Mouse (Mus musculus): ENCODE measurements around the gene Melk. TPM values are rescaled to one million over a fixed set of nuclear protein-coding genes. Genes with fewer than 3 reads are reported as not detected.

Melk gene
- polyA plus RNA-seq (2012; rRNA removed): 0.79 and 1.0 TPM in 2 replicates

- no peak for TF ChIP-seq CTCF (IDR thresholded peaks at IDR 0.05; ENCODE audit: extremely low read depth, insufficient read depth, low read length)
- no peak for TF ChIP-seq POLR2A (IDR thresholded peaks at IDR 0.05; ENCODE audit: extremely low read depth, insufficient read depth, low read length)
- Histone ChIP-seq H3K4me3 (ENCODE audit: insufficient read depth, low read length) (peak within 1 kb of the TSS; percentile 35), H3K27ac (ENCODE audit: insufficient read depth, low read length) (no peak within 1 kb of the TSS), H3K4me1 (ENCODE audit: control insufficient read depth, insufficient read depth, low read length) (no peaks in the 10 kb centered on the region)
Measured at GRCm38 (mm10) chr4:44300781-44301750, at the start of gene Melk. Gene Melk, plus strand, starts transcription at chr4:44300876.

- TF ChIP-seq CTCF (IDR thresholded peaks at IDR 0.05; ENCODE audit: extremely low read depth, insufficient read depth, low read length): no peak
- TF ChIP-seq POLR2A (IDR thresholded peaks at IDR 0.05; ENCODE audit: extremely low read depth, insufficient read depth, low read length): no peak
- no peak overlapping the region for H3K4me3 ChIP-seq (ENCODE audit: insufficient read depth, low read length)
- peaks cover 4% of the 10 kb centered on the region for H3K4me1 ChIP-seq (ENCODE audit: control insufficient read depth, insufficient read depth, low read length)
- peak overlapping the region; percentile 94; the same call in 1 of the 2 replicates for H3K27ac ChIP-seq (ENCODE audit: insufficient read depth, low read length)
Measured at GRCm38 (mm10) chr4:44251521-44251920, 49.2 kb upstream of the Melk start.

- no peak for TF ChIP-seq CTCF (IDR thresholded peaks at IDR 0.05; ENCODE audit: extremely low read depth, insufficient read depth, low read length)
- no peak for TF ChIP-seq POLR2A (IDR thresholded peaks at IDR 0.05; ENCODE audit: extremely low read depth, insufficient read depth, low read length)
- peaks cover 4% of the 10 kb centered on the region for H3K4me1 ChIP-seq (ENCODE audit: control insufficient read depth, insufficient read depth, low read length)
- H3K27ac ChIP-seq (ENCODE audit: insufficient read depth, low read length): peak overlapping the region; percentile 94
Measured at GRCm38 (mm10) chr4:44251966-44252916, 48.4 kb upstream of the Melk start.

GRCm38 (mm10) chr4:44253191-44253590, 47.5 kb upstream of the Melk start:
- Histone ChIP-seq H3K4me1 (ENCODE audit: control insufficient read depth, insufficient read depth, low read length) (peaks cover 4% of the 10 kb centered on the region), H3K4me3 (ENCODE audit: insufficient read depth, low read length) (no peak overlapping the region), H3K27ac (ENCODE audit: insufficient read depth, low read length) (no peak overlapping the region)
- TF ChIP-seq CTCF (IDR thresholded peaks at IDR 0.05; ENCODE audit: extremely low read depth, insufficient read depth, low read length) (no peak), POLR2A (IDR thresholded peaks at IDR 0.05; ENCODE audit: extremely low read depth, insufficient read depth, low read length) (no peak)

More at GRCm38 (mm10) chr4:44251966-44252916, 48.4 kb upstream of the Melk start:
- H3K4me3 ChIP-seq (ENCODE audit: insufficient read depth, low read length): no peak overlapping the region

- no peak overlapping the region for H3K27ac ChIP-seq (ENCODE audit: insufficient read depth, low read length)
- no peak overlapping the region for H3K4me3 ChIP-seq (ENCODE audit: insufficient read depth, low read length)
- TF ChIP-seq POLR2A (IDR thresholded peaks at IDR 0.05; ENCODE audit: extremely low read depth, insufficient read depth, low read length): no peak
- TF ChIP-seq CTCF (IDR thresholded peaks at IDR 0.05; ENCODE audit: extremely low read depth, insufficient read depth, low read length): no peak
- H3K4me1 ChIP-seq (ENCODE audit: control insufficient read depth, insufficient read depth, low read length): peaks cover 4% of the 10 kb centered on the region
Measured at GRCm38 (mm10) chr4:44254579-44254978, 46.1 kb upstream of the Melk start.

GRCm38 (mm10) chr4:44259126-44259525, 41.5 kb upstream of the Melk start:
- H3K27ac ChIP-seq (ENCODE audit: insufficient read depth, low read length): no peak overlapping the region
- H3K4me3 ChIP-seq (ENCODE audit: insufficient read depth, low read length): no peak overlapping the region
- H3K4me1 ChIP-seq (ENCODE audit: control insufficient read depth, insufficient read depth, low read length): no peaks in the 10 kb centered on the region
- TF ChIP-seq CTCF (IDR thresholded peaks at IDR 0.05; ENCODE audit: extremely low read depth, insufficient read depth, low read length) (no peak), POLR2A (IDR thresholded peaks at IDR 0.05; ENCODE audit: extremely low read depth, insufficient read depth, low read length) (no peak)

GRCm38 (mm10) chr4:44260244-44260643, 40.4 kb upstream of the Melk start:
- no peaks in the 10 kb centered on the region for H3K4me1 ChIP-seq (ENCODE audit: control insufficient read depth, insufficient read depth, low read length)
- TF ChIP-seq POLR2A (IDR thresholded peaks at IDR 0.05; ENCODE audit: extremely low read depth, insufficient read depth, low read length) (no peak), CTCF (IDR thresholded peaks at IDR 0.05; ENCODE audit: extremely low read depth, insufficient read depth, low read length) (no peak)
- no peak overlapping the region for H3K4me3 ChIP-seq (ENCODE audit: insufficient read depth, low read length)
- no peak overlapping the region for H3K27ac ChIP-seq (ENCODE audit: insufficient read depth, low read length)

- no peaks in the 10 kb centered on the region for H3K4me1 ChIP-seq (ENCODE audit: control insufficient read depth, insufficient read depth, low read length)
Measured at GRCm38 (mm10) chr4:44265500-44265899, 35.2 kb upstream of the Melk start.

GRCm38 (mm10) chr4:44267437-44267836, 33.2 kb upstream of the Melk start:
- H3K4me3 ChIP-seq (ENCODE audit: insufficient read depth, low read length): no peak overlapping the region
- TF ChIP-seq POLR2A (IDR thresholded peaks at IDR 0.05; ENCODE audit: extremely low read depth, insufficient read depth, low read length): no peak
- no peak for TF ChIP-seq CTCF (IDR thresholded peaks at IDR 0.05; ENCODE audit: extremely low read depth, insufficient read depth, low read length)
- H3K27ac ChIP-seq (ENCODE audit: insufficient read depth, low read length): no peak overlapping the region
- H3K4me1 ChIP-seq (ENCODE audit: control insufficient read depth, insufficient read depth, low read length): no peaks in the 10 kb centered on the region

More at GRCm38 (mm10) chr4:44265500-44265899, 35.2 kb upstream of the Melk start:
- Histone ChIP-seq H3K4me3 (ENCODE audit: insufficient read depth, low read length) (no peak overlapping the region), H3K27ac (ENCODE audit: insufficient read depth, low read length) (no peak overlapping the region)
- TF ChIP-seq CTCF (IDR thresholded peaks at IDR 0.05; ENCODE audit: extremely low read depth, insufficient read depth, low read length): no peak
- no peak for TF ChIP-seq POLR2A (IDR thresholded peaks at IDR 0.05; ENCODE audit: extremely low read depth, insufficient read depth, low read length)
